Mouse (Mus musculus) olfactory bulb, adult 2 months (tissue): ENCODE measurements at regions not wholly inside any gene's neighbourhood (a gene's known extent, or its start where the extent isn't known, plus 50 kb on each side); places are given as distances from the start of the nearest gene placed in this dataset.

ENCODE experiments used
- H3K27ac ChIP-seq: fragments of 200-500 bp; 2 replicates; pipeline ENCODE4 v1.5.1; 2012; ENCODE audit warnings: low read depth, low read length; ENCODE audit not compliant: insufficient read depth
- H3K4me1 ChIP-seq: fragments of 200-500 bp; 2 replicates; pipeline ENCODE4 v1.6.1; 2012; ENCODE audit warnings: low read length; ENCODE audit not compliant: control insufficient read depth, insufficient read depth
- H3K4me3 ChIP-seq: fragments of 200-500 bp; 2 replicates; pipeline ENCODE4 v1.5.1; 2012; ENCODE audit warnings: mild to moderate bottlenecking, low read depth, low read length, moderate library complexity; ENCODE audit not compliant: insufficient read depth
- CTCF ChIP-seq: fragments of 200-500 bp; IDR thresholded peaks from 2 replicates; pipeline ENCODE4 v1.5.1; 2012; ENCODE audit warnings: low read depth, mild to moderate bottlenecking, low read length, moderate library complexity; ENCODE audit not compliant: insufficient read depth
- POLR2A ChIP-seq: fragments of 200-500 bp; IDR thresholded peaks from 2 replicates; pipeline ENCODE4 v1.6.1; 2012; ENCODE audit warnings: mild to moderate bottlenecking, low read depth, low read length, moderate library complexity; ENCODE audit not compliant: insufficient read depth
- WGBS: fragments of 180-500 bp; shearing (Covaris S2); methylation state at CpG from one replicate; pipeline ENCODE4 v1.1.7; 2018; 5-methylcytosine and 5-hydroxymethylcytosine counted together

DNA sequence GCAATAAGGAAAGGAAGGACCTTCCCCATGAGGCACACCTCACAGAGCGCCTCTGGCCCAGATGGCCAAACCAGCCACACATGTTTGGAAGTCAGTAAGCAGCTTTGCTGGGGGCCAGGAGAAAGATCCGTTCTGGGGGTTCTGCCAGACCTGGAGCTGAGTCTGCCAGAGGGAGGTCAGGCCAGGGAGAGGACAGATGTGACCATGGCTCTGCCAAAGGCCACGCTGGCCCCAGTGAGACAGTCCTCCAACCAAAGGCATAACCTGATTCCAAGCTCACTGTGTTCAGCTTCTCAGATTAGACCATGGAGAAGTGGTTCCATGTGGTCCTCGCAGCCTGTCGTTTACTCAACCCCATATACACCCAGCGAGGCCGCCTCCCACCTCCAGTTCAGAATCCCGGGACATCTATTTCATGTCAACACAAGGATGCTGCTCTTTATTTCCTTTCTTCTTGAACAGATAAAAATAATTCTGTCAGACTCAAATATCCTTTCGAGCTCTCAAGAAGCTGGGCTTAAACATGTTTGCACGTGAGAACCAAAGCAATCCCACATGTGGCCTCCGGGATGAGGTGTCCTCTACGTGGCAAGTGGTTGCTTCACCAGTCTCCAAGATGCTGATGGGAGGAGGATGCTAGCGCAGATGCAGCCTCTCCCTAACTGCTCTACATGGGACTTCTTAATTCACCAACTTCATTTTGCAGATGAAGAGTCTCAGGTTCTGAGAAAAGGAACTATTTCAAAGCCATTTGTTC, 130.1 kb upstream of the Usp24 start:
- no peak overlapping the region for H3K27ac ChIP-seq
- H3K4me1 ChIP-seq: no peaks in the 10 kb centered on the region
- WGBS: 89% methylated on average over 13 of the region's 13 CpGs
- no peak overlapping the region for H3K4me3 ChIP-seq
- TF ChIP-seq POLR2A: no peak

DNA sequence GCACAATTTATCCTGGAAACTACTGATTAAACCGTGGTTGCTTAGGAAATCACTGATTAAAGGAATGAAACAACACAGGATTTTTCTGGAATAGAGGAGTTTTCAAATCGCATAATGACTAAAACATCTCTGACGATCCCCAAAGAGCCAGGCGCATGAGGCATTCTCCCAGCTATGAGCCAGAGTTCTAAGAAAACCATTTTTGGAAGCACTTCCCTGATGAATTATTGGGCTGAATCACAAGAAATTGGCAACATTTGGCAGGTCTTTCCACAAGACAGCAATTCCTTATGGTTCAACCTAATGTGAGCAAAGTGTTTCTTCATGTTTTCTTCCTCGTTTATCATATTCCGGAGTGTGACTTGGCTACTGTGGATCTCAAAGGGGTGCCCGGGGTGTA, 129.3 kb upstream of the Usp24 start:
- H3K4me3 ChIP-seq: no peak overlapping the region
- no peaks in the 10 kb centered on the region for H3K4me1 ChIP-seq
- TF ChIP-seq POLR2A (no peak), CTCF (no peak)
- H3K27ac ChIP-seq: no peak overlapping the region
- 60% methylated on average over 7 of the region's 7 CpGs for WGBS

DNA sequence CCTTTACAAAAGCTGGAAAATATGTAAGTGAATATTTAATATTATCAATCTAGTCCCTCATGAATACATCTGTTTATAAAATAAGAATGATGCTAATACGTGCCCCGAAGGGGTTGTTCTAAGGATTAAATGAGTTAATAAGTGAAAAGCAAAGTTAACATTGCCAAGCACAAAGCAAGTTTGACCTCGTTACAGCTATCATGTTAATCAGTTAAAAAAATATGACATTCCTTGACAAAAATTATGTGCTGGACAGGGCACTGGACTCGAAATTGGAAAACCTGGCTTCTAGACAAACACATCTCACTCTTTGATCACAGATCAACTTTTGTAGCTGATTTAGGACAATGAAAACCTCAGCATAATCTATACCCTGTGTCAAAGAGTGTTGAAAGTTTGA, 125.8 kb upstream of the Usp24 start:
- 88% methylated on average over 4 of the region's 4 CpGs for WGBS
- Histone ChIP-seq H3K4me1 (no peaks in the 10 kb centered on the region), H3K27ac (no peak overlapping the region), H3K4me3 (no peak overlapping the region)
- TF ChIP-seq POLR2A (no peak), CTCF (no peak)

DNA sequence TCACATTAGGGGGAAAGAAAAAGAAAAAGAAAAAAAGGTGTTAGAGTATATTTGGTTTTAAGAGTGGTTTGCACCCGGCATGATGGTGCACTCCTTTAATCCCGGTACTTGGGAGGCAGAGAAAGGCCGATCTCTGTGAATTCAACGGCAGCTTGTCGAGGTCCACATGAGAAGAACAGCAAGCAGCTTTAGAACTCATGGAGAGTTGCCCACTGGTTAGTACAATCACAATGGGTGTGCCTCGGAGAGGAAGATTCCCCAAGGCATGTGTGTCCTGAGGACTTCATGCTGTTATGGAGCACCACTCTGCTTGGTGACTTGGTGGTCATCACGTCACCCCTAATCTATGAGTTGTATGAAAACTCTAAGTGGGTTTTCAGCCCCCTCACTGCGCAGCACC, 124.7 kb upstream of the Usp24 start:
- no peaks in the 10 kb centered on the region for H3K4me1 ChIP-seq
- TF ChIP-seq POLR2A (no peak), CTCF (no peak)
- WGBS: 96% methylated on average over 8 of the region's 8 CpGs
- no peak overlapping the region for H3K27ac ChIP-seq
- H3K4me3 ChIP-seq: no peak overlapping the region

DNA sequence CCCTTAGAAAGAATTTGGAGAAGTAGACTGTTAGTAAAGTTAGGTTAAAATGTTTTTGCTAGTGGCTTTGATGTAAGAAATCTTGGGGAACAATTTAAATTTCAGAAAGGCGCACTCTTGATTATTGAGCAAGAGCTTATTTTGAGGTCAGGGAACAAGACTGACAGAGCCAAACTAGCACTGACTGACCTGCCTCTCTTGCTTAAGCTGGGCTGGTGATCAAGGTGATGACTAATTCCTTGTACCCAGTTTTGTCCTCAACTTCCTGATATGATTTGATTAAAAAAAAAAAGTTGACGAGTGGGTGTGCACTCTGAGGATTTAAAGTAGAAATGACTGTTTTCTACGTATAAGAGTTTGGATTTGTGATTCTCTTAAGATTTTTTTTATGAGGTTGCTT, 124.2 kb upstream of the Usp24 start:
- TF ChIP-seq POLR2A (no peak), CTCF (no peak)
- no peak overlapping the region for H3K27ac ChIP-seq
- 84% methylated on average over 3 of the region's 3 CpGs for WGBS
- H3K4me1 ChIP-seq: no peaks in the 10 kb centered on the region
- H3K4me3 ChIP-seq: no peak overlapping the region

DNA sequence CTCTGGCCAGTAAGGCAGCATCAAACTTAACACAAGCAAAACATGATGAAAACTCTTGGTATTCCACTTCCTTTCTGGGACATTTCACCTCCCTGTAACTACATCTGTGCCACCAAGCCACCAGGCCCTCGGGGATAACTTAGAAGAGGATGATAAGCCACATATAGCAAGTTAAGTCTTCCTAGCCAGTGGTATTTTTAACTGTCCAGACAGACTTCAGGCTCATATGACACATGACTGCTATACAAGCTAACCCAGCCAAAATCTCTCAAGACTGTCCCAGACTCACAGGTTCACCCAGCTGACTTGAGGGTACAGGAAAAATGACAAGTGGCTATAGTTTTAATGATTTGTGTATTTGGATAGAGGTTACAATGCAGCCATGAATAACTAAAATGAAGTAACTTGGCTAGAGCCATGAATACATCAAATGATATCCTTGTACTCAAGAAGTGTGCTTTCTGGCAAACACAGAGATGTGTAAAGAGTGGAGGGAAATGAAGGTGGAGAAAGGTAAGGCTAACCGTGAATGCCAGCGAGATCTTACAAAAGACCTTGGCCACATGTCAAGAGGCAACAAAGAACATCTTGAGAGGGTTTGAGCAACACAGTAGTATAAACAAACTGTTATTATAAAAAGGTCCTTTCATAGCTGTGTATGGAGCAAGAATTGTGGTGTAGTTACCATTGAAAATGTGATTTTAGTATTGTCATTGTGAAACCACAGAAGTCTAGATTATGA, 122.6 kb upstream of the Usp24 start:
- 71% methylated on average over 3 of the region's 3 CpGs for WGBS
- no peak overlapping the region for H3K27ac ChIP-seq
- no peaks in the 10 kb centered on the region for H3K4me1 ChIP-seq
- TF ChIP-seq POLR2A: no peak
- TF ChIP-seq CTCF: no peak
- H3K4me3 ChIP-seq: no peak overlapping the region

DNA sequence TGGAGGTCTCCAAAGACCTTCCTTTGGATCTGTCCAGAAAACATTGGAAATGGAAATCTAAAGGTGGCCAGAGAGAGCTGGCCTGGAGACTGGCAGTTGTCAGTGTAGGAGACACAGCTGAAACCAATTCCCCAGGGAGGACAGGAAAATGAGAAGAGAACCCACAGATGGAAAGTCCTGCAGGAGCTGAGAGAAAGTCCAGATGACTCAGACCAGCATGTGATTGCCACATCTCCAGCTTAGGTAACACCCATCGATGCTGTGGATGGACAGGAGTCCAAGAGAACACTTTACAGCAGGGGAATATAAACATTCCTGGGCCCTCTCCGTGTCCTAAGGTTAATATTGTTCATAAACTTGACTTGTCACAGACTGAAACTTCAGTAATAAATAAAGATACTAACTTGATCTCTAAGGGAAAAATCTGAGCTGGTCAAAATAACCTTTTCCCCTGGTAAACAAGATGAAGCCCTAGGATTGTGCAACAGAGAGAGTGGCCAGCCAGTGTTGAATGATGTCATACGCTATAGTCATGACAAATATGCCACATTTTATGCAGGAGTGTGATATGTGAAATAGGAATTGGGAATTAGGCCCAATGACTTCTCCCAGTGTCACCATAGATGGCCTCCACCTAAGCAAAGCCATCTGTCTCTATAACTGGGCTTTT, 120.4 kb upstream of the Usp24 start:
- Histone ChIP-seq H3K4me3 (no peak overlapping the region), H3K27ac (no peak overlapping the region), H3K4me1 (peaks cover 10% of the 10 kb centered on the region)
- WGBS: 93% methylated on average over 3 of the region's 3 CpGs
- TF ChIP-seq CTCF: no peak
- TF ChIP-seq POLR2A: no peak

DNA sequence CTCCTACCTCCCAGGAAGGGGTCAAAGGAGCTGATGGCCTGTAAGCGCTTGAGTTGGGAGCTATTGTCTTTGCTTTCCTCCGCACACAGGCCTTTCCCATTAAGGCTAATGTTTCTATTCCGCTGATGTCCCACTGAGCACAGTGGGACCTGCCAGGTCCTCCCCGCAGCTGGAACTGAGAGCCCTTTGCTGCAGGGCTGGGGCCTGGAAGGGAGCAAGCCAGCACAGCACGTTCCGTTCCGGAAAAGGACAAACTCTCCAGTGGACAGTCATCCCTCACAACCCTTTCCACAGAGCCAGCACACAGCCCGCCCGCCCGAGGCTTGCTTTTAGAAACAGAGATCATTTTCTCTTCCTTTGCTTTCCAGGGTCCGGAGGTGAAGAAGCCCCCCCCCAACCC, 116.2 kb upstream of the Usp24 start:
- Histone ChIP-seq H3K4me3 (no peak overlapping the region), H3K27ac (no peak overlapping the region), H3K4me1 (peaks cover 19% of the 10 kb centered on the region)
- TF ChIP-seq POLR2A (no peak), CTCF (no peak)
- 31% methylated on average over 11 of the region's 11 CpGs for WGBS

DNA sequence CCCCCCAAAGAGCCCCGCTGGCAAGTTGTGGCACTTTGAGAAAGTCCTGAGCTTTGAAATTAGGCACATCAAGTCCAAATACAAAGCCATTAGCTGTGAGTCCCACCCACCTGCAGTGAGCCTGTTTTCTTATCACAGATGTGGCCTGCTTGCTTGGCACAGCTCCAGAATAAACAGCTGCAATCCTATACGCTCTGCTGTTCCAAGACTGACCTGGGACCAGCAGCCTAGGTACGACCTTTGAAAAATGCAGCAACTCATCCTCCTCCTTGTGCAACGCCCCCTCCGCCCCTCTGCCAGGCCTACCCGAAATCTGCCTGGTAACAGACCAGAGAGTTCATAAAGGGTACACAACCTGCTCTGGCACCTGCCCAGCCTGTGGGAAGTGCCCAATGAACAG, 115.8 kb upstream of the Usp24 start:
- no peak for TF ChIP-seq CTCF
- TF ChIP-seq POLR2A: no peak
- Histone ChIP-seq H3K4me3 (no peak overlapping the region), H3K27ac (no peak overlapping the region), H3K4me1 (peaks cover 19% of the 10 kb centered on the region)
- WGBS: 37% methylated on average over 6 of the region's 6 CpGs
